Mouse (Mus musculus): ENCODE data around the gene Wdr27.
A peak's percentile ranks its signal among the peaks of the same experiment; 100 is the strongest.
"Not testable (repeated sequence)": the region's sequence is repeated elsewhere in the genome, so short reads cannot be mapped to it uniquely, and the experiment has no call there.

The Wdr27 gene

DNA sequence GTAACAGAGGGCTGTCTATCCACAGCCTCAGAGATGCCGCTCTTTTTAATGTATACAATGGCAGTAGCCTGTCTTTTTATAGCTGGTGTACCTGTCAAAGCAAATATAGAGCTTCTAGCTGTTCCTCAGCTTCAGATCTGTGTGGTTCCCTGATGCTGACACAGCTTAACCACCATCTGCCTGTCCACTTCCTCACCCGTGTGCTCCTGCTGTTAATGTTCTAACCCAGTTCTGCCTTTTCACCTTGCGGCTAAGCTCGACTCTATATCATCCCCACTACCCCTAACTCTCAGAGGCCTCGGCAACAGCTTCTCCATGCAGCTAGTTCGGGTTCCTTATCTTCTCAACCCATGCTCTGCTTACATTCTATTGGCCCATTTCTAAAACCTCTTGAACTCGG, 12.3 kb downstream of the Wdr27 start:
- DNase-seq (ENCODE audit: low spot score in 2 of 2): no peak

- DNase-seq (ENCODE audit: low spot score in 2 of 2): no peak
Measured at GRCm38 (mm10) chr17:14928631-14929030, 14.3 kb downstream of the Wdr27 start.

GRCm38 (mm10) chr17:14927644-14928218, 15.2 kb downstream of the Wdr27 start:
- no peak for DNase-seq (ENCODE audit: low spot score in 2 of 2)

DNA sequence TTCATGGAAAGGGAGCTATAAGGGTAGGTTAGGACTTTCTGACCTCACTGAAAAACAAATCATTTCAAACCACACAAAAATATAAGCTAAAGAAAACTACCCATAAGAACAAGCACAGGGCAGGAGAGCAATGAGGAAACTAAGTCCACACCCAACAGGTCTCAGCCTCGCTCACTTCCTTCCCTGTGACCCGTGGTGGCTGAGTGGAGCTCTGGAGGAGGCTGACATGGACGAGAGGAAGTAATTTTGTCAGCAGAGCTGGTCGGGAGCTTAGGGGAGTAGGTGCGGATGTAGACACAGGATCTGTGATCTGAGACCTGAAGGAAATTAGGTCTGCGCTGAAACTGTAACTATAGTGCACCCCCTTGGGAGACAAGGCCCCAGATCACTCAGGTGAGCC, 21.4 kb downstream of the Wdr27 start:
- DNase-seq (ENCODE audit: low spot score in 2 of 2): no peak

DNA sequence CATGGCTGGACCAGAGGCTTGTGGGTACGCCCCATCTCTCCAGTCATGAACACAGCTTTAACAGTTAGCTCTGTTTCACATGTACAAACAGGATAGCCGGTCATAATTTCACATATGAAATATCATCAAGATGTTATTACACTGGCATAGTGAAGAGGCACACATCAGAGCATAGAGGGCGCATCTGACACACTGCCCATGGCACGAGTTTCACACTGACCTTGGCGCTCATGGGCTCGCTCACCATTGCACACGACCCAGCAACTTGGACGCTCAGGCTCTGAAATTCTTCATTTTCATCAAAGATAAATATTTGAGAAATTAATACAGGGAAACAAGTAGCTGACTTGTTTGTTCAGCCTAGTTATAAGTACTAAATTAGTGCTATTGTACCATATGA, 25.1 kb downstream of the Wdr27 start:
- DNase-seq (ENCODE audit: low spot score in 2 of 2): no peak

GRCm38 (mm10) chr17:14914401-14914800, 28.6 kb downstream of the Wdr27 start:
- no peak for DNase-seq (ENCODE audit: low spot score in 2 of 2)

GRCm38 (mm10) chr17:14912981-14913380, 30.0 kb downstream of the Wdr27 start:
- no peak for DNase-seq (ENCODE audit: low spot score in 2 of 2)

DNA sequence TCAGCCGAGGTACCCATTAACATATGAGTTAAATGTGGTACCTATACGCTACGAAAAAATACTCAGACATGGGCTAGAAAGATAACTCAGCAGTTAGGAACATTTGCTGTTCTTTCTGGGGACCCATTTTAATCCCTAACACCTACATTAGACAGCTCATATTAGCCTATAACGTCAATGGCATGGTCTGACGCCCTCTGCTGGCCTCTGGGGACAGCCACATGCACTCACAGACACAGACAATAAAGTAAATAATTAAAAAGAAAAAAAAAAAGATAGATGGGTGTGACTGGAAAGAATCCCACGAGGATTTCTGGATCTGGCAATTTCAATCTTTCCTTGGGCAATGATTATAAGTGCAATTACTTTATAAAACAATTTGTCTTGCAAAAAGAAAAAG, 30.5 kb downstream of the Wdr27 start:
- DNase-seq (ENCODE audit: low spot score in 2 of 2): peak in 1 of 2 experiments; percentile 34

DNA sequence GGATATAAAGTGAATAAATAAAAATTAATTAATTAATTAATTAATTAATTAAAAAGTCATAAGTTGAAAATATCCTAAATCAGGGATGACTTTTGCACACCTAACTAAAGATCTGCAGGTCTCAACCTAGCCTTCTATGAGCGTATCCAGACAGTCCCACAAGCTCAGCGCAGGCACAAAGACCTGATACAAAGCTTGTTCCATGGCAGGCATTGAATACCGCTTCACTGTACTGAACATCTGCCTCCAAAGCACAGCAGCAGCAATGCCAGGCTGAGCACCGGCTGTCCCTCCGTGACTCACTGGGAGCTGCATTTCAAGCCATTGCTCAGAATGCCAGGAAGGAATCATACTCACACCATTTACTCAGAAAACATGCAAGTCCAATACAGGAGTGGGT, 32.2 kb downstream of the Wdr27 start:
- DNase-seq (ENCODE audit: low spot score in 2 of 2): no peak

GRCm38 (mm10) chr17:14909331-14909730, 33.6 kb downstream of the Wdr27 start:
- DNase-seq (ENCODE audit: low spot score in 2 of 2): no peak

DNA sequence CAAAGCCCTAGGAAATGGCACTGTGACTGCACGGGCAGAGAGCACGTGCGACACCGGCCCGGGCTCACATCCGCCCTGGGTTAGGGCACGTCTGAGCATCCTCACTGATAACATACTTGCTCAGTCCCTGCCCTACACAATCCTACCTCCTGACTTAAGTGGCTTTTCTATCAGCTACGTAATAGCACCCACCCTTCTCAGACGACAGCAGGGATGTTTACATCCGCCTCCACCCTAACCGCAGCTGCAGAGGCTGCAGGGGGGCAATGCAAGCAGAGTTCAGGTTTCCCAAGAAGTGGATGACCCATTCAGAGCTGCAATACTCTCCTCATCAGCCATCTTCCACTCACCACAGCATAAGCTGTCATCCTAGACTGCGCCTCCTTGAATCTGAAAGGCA, 35.8 kb downstream of the Wdr27 start:
- DNase-seq (ENCODE audit: low spot score in 2 of 2): no peak

GRCm38 (mm10) chr17:14906611-14907010, 36.3 kb downstream of the Wdr27 start:
- no peak for DNase-seq (ENCODE audit: low spot score in 2 of 2)

DNA sequence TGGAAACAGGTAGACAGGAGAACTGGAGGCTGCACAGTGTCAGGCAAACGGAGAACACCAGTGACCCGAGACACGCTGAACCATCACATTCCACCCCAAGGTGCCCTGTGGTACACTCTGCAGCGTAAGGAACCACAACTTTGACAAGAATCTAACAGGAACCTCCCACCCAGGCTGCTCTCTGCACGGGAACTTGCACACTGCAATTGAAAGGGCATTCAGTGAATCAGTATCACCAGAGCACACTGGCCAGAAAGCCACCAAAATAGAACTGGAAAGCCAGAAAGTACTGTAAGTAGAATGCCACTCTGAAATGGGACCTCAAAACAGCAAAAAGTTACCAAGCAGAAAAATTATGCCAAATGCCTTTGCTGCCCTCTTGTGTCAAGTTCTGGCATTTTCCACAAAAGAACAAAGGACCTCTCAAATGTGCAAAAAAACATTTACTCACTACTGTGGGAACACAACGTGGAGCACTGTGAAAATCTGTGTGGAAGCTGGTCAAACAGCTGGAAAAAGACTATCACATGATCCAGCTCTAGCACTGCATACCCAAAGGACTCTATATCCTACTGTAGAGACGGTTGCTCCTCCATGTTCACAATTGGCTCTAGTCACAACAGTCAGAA, 38.2 kb downstream of the Wdr27 start:
- DNase-seq (ENCODE audit: low spot score in 2 of 2): peak; percentile 37 to 63

DNA sequence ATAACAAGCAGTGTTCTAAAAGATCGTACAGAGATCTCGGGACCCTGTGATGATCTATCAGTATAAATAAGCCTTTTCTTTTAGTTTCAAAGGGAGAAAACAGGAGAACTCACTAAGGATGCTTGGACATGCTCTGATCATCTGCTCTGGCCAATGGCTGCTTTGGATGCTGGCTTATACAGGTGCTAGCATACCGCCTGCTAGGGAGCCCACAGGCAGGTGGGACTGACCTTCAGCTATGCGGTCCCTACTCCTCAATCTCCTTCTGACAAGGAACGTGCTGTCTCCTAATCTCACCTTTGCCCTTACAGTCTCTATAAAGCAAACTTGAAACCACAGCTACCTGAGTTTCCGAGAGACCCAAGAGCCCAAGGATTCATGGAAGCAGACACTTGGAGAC, 38.8 kb downstream of the Wdr27 start:
- DNase-seq (ENCODE audit: low spot score in 2 of 2): no peak

DNA sequence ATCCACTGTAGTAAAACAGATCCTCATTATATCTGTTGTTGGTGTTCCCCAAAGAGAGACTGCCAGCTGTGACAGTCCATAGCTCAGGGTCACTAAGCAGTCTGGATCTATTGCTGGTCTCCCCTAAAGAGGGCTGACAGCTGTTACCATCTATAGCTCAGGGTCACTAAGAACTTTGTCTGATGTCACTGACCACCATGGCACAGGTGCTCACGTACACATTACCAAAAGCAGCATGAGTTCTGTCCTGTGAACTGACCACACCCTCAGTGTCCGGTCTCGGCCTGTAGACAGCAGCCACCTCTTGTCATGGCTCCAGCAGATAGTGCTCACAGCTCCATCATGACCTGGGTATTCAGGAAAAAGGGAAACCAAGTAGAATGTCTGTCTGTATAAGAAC, 39.7 kb downstream of the Wdr27 start:
- DNase-seq (ENCODE audit: low spot score in 2 of 2): no peak

- no peak for DNase-seq (ENCODE audit: low spot score in 2 of 2)
Measured at GRCm38 (mm10) chr17:14898972-14899371, 44.0 kb downstream of the Wdr27 start.

GRCm38 (mm10) chr17:14895058-14895457, 47.9 kb downstream of the Wdr27 start:
- not testable (repeated sequence) for DNase-seq (ENCODE audit: low spot score in 2 of 2)

DNA sequence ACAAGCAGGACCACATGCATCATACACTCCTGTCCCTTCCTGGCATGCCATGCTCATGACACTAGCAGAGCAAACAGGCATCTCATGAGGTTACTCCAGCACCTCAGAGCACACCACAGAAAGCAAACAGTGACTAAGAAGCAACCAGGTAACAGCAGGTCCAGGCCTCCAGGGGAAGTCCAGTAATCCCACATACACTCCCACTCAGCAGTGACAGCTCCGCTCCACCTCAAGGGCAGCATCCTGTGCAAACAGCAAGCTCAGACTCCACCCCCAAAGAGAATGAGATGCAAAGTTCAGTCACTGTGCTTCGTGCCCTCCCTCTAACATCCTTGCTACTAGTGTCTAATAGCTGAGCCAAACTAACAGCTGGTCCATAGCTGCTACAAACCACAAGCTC, 56.0 kb downstream of the Wdr27 start:
- no peak for DNase-seq (ENCODE audit: low spot score in 2 of 2)

GRCm38 (mm10) chr17:14874656-14875204, 68.2 kb downstream of the Wdr27 start:
- no peak for DNase-seq (ENCODE audit: low spot score in 2 of 2)

DNA sequence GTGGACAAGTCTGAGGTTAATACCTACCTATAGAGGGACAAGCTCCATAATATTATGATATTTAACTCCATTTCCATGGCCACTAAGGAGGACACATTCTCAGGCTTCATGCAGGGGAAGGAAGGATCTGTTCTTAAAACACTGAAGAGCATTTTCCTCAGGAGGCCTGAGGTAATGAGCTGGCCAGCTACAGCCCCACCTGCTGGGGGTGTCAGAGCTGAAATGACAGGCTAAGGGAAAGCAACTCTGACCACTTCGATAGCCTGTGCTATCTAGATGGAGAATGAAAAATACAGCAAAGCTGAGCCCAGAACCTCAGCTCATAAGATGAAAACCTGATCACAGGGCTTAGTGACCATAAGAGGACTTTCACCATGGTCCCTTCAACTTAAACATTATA, 82.7 kb downstream of the Wdr27 start:
- DNase-seq (ENCODE audit: low spot score in 2 of 2): no peak

DNA sequence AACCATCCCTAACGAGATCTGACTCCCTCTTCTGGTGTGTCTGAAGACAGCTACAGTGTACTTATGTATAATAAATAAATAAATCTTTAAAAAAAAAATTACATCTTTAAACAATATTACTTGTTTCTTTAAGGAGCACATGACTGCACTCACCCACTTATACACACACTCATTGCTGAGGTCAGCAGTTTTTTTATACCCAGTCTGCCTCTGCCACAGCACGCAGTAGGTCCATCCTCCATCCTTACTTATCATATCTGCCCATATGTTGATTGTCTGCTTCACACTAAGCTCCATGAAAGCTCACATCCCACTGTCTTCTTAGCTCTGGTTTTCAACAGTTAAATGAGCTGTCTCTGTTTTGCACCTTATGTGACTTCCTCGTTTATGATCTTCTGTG, 95.2 kb downstream of the Wdr27 start:
- DNase-seq (ENCODE audit: low spot score in 2 of 2): no peak

GRCm38 (mm10) chr17:14846880-14847279, 96.1 kb downstream of the Wdr27 start:
- no peak for DNase-seq (ENCODE audit: low spot score in 2 of 2)

- no peak for DNase-seq (ENCODE audit: low spot score in 2 of 2)
Measured at GRCm38 (mm10) chr17:14826715-14827295, 116.2 kb downstream of the Wdr27 start.
